Mouse (Mus musculus): Measurements from ENCODE around the gene Myo18b.

Gene Myo18b

GRCm38 (mm10) chr5:112748001-112748719, 148.0 kb downstream of the Myo18b start:
- no peak for DNase-seq (ENCODE audit: extremely low spot score)

- no peak for DNase-seq (ENCODE audit: extremely low spot score)
Observed at GRCm38 (mm10) chr5:112747306-112747930, 148.7 kb downstream of the Myo18b start.

GRCm38 (mm10) chr5:112745176-112745575, 151.0 kb downstream of the Myo18b start:
- no peak for DNase-seq (ENCODE audit: extremely low spot score)

DNA sequence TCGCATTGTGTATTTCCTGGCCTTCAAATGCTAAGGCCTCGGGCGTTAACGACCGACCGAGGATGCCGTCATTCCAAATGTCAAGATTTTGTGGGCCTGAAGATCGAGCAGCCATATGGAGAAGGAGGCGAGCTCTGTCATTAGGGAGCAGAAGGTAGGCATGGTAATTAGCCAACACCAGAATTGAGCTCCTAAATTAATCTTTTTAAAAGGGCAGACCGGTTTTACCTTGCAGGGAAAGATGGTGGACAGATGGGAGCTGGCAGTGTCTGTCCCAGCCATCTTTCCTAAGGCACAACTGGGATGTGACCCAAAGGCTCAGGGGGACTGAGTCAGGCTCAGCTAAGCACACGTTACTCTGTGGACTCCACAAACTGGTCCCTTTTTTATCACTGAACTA, 151.6 kb downstream of the Myo18b start:
- no peak for DNase-seq (ENCODE audit: extremely low spot score)

DNA sequence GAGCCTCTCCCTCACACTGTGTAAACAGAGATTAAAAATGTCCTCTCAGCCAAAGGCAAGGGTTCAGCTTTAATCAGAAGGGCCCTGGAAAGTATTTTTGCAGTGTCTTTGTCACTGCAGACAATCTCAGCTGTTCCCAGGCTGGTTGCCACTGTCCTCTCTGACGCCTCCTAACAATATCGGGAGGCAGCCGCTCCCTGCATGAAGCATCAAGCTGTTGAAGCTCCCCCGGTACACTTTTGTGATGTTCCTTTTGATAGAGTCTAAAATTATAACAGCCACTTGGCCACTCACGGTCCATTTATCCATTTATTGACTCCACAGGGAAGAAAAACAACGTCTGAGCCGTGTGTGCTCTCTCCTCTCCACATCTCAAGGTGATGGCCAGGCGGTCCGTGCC, 153.0 kb downstream of the Myo18b start:
- DNase-seq (ENCODE audit: extremely low spot score): no peak

DNA sequence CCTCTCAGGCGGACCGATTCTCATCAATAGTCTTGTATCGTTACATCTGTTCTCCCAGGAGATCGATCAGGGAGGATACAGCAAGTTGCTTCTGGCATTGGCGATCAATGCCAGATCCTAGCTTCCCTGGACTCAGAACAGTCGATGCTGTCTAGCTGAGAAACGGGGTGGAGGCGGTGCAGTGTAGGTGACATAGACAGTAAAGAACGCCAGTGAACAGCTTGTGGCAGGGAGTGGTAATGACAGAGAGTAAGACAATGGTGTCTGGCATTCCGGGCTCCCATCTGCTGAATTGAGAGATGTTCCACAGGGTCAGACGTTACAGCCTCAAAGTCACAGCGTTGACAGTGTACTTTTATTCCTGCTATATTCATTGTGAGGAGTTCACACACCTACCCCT, 155.5 kb downstream of the Myo18b start:
- no peak for DNase-seq (ENCODE audit: extremely low spot score)

DNA sequence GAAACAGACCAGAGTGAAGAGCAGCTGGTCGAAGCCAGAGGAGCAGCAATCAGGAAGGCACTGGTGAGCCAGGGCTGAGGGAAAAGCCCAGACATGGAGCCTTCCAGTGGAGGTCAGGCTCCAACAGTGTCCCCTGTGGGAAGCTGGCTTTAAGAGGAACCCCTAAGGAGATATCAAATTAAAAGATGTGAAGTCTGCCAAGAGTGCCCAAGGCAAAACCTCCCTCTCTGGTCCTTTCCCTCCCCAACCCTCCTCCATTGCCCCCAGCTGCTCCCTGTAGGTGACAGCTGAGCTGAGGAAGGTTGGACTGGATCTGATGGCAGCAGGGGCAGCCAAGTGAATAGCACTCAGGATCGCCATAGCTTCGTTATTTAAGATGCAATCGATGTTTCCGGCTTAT, 161.1 kb downstream of the Myo18b start:
- DNase-seq (ENCODE audit: extremely low spot score): no peak

- DNase-seq (ENCODE audit: extremely low spot score): no peak
Observed at GRCm38 (mm10) chr5:112730604-112731003, 165.6 kb downstream of the Myo18b start.

GRCm38 (mm10) chr5:112728432-112728831, 167.7 kb downstream of the Myo18b start:
- DNase-seq (ENCODE audit: extremely low spot score): no peak

GRCm38 (mm10) chr5:112718655-112719306, 177.4 kb downstream of the Myo18b start:
- DNase-seq (ENCODE audit: extremely low spot score): peak; percentile 84

GRCm38 (mm10) chr5:112714679-112715446, 181.3 kb downstream of the Myo18b start:
- DNase-seq (ENCODE audit: extremely low spot score): no peak

GRCm38 (mm10) chr5:112709831-112710230, 186.3 kb downstream of the Myo18b start:
- no peak for DNase-seq (ENCODE audit: extremely low spot score)

GRCm38 (mm10) chr5:112708441-112708840, 187.7 kb downstream of the Myo18b start:
- no peak for DNase-seq (ENCODE audit: extremely low spot score)

DNA sequence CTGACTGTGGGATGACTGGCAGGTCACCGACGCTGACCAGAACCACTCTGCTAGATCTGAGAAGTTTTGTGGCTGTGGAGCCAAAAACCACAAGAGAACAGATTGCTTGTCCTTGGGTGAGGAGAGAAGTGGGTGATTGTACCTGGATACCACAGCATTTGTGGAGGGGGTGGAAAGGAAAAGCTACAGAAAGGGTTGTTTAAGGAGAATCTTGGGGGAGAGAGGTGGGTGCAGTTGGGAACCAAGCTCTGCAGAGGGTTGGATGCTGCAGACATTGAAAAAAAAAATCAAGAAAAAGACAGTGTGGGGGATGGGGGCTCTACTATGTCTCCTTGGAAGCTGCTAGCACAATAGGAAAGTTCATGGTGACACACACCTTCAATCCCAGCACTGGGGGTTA, 188.7 kb downstream of the Myo18b start:
- no peak for DNase-seq (ENCODE audit: extremely low spot score)

GRCm38 (mm10) chr5:112700794-112701193, 195.4 kb downstream of the Myo18b start:
- DNase-seq (ENCODE audit: extremely low spot score): no peak

DNA sequence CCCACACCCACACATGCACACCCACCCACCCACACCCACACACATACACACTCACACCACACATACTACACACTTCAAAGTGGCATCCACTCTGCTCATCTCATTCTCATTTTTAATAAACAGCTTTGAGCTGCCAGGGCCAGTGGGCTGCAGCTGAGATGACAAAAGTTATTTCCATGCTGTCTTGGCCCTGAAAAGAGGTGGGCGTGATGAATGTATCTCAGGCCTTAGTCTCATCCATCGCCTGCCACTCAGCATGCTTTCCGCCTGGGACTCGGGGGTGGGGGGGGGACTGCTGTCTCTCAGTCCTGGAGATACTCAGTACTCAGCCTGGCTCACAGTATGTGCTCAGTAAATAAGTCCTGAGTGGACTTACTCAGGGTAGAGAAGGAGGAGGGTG, 199.5 kb downstream of the Myo18b start:
- DNase-seq (ENCODE audit: extremely low spot score): no peak

GRCm38 (mm10) chr5:112695254-112695711, 200.9 kb downstream of the Myo18b start:
- no peak for DNase-seq (ENCODE audit: extremely low spot score)

DNA sequence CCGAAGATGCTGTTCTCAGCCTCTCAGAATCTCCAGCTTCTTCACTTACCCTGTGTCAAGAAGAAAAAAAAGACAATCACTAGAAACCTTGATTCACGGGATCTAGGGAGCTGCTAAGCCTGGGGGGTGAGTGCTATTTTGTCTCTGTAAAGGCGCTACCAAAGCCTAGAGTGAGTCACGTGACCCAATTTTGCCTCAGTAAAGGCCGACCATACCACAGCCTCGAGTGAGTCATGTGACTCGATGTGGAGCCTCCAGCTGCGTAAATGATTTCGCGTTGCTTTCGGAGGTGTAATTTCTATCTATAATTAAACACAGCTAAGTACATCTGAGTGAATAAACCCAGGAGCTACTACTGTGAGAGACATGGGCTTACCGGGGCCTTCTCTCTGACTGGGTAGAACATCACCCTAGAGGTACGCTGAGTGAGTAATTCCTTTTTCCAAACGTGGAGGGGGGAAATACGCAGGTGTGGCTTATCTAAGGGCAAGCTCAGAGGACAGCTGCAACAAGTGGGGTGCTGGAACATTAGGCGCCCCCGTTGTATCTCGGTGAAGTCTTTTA, 202.8 kb downstream of the Myo18b start:
- no peak for DNase-seq (ENCODE audit: extremely low spot score)

DNA sequence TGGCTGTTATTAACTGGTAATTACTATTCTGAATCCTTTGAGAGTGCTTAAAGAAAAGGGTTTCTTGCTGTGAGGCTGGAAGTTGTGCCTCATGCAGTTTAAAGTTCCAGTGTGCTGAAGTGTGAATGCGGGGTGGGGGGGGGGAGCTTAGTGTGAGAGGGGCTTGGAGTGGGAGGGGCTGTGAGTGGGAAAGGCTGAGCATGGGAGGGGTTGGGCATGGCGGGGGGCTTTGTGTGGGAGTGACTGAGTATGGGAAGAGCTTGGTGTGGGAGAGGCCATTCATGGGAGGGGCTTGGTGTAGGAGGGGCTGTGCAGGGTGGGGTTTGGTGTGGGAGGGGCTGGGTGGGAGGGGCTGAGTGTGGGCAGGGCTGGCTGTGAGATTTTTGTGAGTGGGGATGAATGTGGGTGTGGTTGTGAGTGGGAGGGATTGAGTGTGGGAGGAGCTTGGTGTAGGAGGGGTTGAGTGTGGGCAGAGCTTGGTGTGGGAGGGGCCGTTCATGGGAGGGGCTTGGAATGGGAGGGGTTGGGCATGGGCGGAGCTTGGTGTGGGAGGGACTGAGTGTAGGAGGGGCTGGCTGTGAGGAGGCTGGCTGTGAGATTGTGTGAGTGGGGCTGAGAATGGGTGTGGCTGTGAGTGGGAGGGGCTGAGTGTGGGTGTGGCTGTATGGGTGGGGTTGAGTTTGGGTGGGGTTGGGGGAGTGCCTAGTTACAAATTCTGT, 208.9 kb downstream of the Myo18b start:
- no peak for DNase-seq (ENCODE audit: extremely low spot score)

DNA sequence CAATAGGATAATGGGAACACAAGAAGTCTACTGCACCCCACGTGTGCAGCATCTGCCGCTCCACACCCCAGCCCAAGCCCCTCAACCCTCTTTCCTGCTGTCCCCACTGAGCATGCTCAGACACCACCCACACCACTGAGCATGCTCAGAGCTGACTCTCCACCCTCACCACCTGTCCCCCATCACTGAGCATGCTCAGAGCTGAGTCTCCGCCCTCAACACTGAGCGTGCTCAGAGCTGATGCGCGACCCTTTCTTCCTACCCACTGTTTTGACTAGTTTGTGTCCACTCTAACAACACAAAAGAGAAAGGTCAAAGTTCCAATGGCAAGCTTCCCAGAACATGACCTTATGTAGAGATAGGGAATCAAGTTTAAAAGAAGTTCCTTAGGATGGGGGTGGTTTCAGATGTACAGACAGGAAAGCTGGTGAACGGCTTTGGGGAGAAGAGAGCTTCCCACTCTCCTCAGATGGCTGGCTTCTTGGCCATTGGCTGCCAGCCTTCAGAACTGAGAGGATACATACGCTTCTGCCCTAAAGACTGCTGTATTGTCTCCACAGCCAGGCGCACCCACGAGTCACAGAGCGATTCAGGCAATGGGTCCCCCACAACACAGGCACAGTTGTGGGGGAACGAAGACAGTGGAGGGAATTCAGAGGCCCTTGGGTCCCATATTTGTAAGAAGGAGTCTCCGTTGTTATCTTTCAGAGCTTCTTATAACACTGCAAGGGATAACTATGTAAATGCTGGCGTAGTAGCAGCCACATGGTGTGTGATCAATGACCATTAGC, 209.7 kb downstream of the Myo18b start:
- DNase-seq (ENCODE audit: extremely low spot score): no peak

All from embryo, embryonic 9.5 days (tissue).